ENCODE assay signal across 7 mouse cellular contexts in the genomic region with DNA sequence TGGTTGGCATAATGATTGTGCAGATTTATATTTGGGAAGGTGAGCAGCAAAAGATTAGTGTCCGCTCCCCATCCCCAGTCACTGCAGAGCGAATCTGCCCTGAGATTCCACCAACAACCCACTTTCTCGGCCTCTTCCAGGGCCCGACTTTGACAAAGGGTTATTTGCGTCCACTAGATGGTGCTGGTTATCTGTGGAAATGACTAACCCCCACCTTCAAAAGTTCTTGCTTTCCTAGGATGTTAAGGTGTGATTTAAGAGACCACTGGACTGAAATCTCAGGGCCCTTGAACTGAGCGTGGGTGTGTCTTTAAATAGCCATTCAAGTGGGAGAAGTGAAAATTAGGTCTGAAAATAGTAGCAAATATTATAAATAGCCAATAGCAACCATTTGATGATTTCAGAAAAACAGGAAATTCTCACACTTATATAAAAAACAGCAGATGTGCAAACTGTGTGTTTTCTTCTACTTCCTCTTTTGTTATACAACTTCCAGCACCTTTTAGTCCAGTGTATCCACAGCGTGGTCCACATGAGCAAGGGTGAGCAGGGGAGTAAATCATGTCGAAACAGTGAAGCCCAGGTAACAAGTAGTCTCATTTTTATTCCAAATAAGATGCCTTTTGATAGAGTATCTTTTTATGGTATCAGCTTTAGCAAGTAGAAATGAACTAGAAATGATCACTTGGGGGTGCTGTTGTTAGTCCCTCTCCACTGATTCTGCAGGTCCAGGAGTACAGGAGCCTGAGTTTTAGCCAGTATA. TPM values are rescaled to one million over a fixed set of nuclear protein-coding genes. Genes with fewer than 3 reads are reported as not detected.
DNase-seq lines count a peak whose midpoint lies in the region; ATAC-seq and TF ChIP-seq lines count a peak whose summit lies in the region.

No protein-coding gene starts in this region.

- ATAC-seq in kidney, postnatal 0 days (replicated peaks; ENCODE audit: low FRiP score, low read depth): no peak
- ATAC-seq in lung, embryonic 16.5 days (ENCODE audit: low read depth): peak; percentile 41; the same call in 1 of the 2 replicates

- H3K4me3 ChIP-seq in kidney, postnatal 0 days (replicated peaks; ENCODE audit: low read depth, low read length): no peak overlapping the region
- H3K4me3 ChIP-seq in lung, embryonic 16.5 days (ENCODE audit: low read length): no peak overlapping the region

- H3K9ac ChIP-seq in kidney, postnatal 0 days (ENCODE audit: low read depth, low read length): no peak overlapping the region
- H3K9ac ChIP-seq in lung, embryonic 16.5 days (ENCODE audit: low read length): no peak overlapping the region

- H3K27ac ChIP-seq in kidney, postnatal 0 days: no peak overlapping the region
- H3K27ac ChIP-seq in lung, embryonic 16.5 days (ENCODE audit: low read length): no peak overlapping the region

- no peak overlapping the region for H3K4me2 ChIP-seq in kidney, postnatal 0 days (ENCODE audit: low read length)
- no peak overlapping the region for H3K4me2 ChIP-seq in lung, embryonic 16.5 days (ENCODE audit: low read depth, low read length)

- H3K4me1 ChIP-seq in kidney, postnatal 0 days (replicated peaks; ENCODE audit: insufficient read depth, low read length): no peaks in the 10 kb centered on the region
- H3K4me1 ChIP-seq in lung, embryonic 16.5 days (replicated peaks; ENCODE audit: control insufficient read depth, insufficient read depth, low read length): no peaks in the 10 kb centered on the region

- H3K36me3 ChIP-seq in kidney, postnatal 0 days (ENCODE audit: insufficient read depth, low read length): no peaks in the 10 kb centered on the region
- H3K36me3 ChIP-seq in lung, embryonic 16.5 days (ENCODE audit: control insufficient read depth, insufficient read depth, low read length): no peaks in the 10 kb centered on the region

- WGBS in kidney, postnatal 0 days: 16% methylated on average over 8 of the region's 8 CpGs
- WGBS in lung, embryonic 16.5 days: 15% methylated on average over 8 of the region's 8 CpGs

- DNase-seq in B cell, adult 2 months: peak; percentile 72 to 77
- DNase-seq in ES-CJ7 (ENCODE audit: low read depth, low spot score): peak; percentile 67
- peak; percentile 64 to 68 for DNase-seq in cerebellum, adult 18-20 months
- DNase-seq in forelimb bud, embryonic 11.5 days (ENCODE audit: low read depth, low spot score): peak; percentile 71
- peak; percentile 91 for DNase-seq in kidney, postnatal 0 days (ENCODE audit: low spot score)
- peak; percentile 81 for DNase-seq in retina, embryonic 14.5 days (ENCODE audit: low spot score)

- H3K9me3 ChIP-seq in kidney, postnatal 0 days (replicated peaks; ENCODE audit: low read length): no peaks in the 10 kb centered on the region
- no peaks in the 10 kb centered on the region for H3K9me3 ChIP-seq in lung, embryonic 16.5 days (ENCODE audit: control insufficient read depth, low read length)

- H3K27me3 ChIP-seq in kidney, postnatal 0 days (ENCODE audit: insufficient read depth, low read length): no peaks in the 10 kb centered on the region
- H3K27me3 ChIP-seq in lung, embryonic 16.5 days (ENCODE audit: control insufficient read depth, insufficient read depth, low read depth, low read length): no peaks in the 10 kb centered on the region

- TF ChIP-seq CTCF in kidney, postnatal 0 days (IDR thresholded peaks at IDR 0.05; ENCODE audit: low read depth): peak; percentile 87

RNA-seq across cellular contexts. Expression of a gene that starts 6.6 kb away (rescaled TPM):
- 0.96 and 1.1 TPM in 2 replicates for polyA plus RNA-seq in kidney, postnatal 0 days (2015; fragmentation: Nextera tagmentation; extraction: Ambion mirVana)
- 1.6 and 2.0 TPM in 2 replicates for polyA plus RNA-seq in lung, embryonic 16.5 days (2015; fragmentation: Nextera tagmentation; extraction: Ambion mirVana)
